Mouse (Mus musculus) cerebellum, adult 2 months (tissue): Measurements from ENCODE around the gene Itih1.

Experiments
- CTCF ChIP-seq: fragments of 200-500 bp; IDR thresholded peaks from 2 replicates; pipeline ENCODE4 v1.5.1; 2011; ENCODE audit warnings: low read depth, mild to moderate bottlenecking, control low read depth, low read length, moderate library complexity, borderline replicate concordance; ENCODE audit not compliant: insufficient read depth
- POLR2A ChIP-seq: fragments of 200-500 bp; IDR thresholded peaks from 2 replicates; pipeline ENCODE4 v1.6.1; 2011; ENCODE audit warnings: low read length, control low read depth, borderline replicate concordance; ENCODE audit not compliant: insufficient read depth

- no peak for TF ChIP-seq CTCF
- no peak for TF ChIP-seq POLR2A
Observed at GRCm38 (mm10) chr14:30899972-30900371, 43.1 kb downstream of the Itih1 start.
